Mouse (Mus musculus) kidney, adult 8-10 months (tissue): ENCODE measurements around the gene Crocc2.

Experiments used
- DNase-seq, 2 experiments: peaks; one replicate each; pipeline ENCODE4 v3.0.0; 2022

The Crocc2 gene

GRCm38 (mm10) chr1:93168295-93168775, at the start of gene Crocc2:
TSS of gene Crocc2 (plus strand) at chr1:93168725.
- DNase-seq = no peak

GRCm38 (mm10) chr1:93118816-93119215, 49.7 kb upstream of the Crocc2 start:
- no peak for DNase-seq

- no peak for DNase-seq
Observed at GRCm38 (mm10) chr1:93123179-93123854, 45.2 kb upstream of the Crocc2 start.

- DNase-seq = no peak
Observed at GRCm38 (mm10) chr1:93124066-93124465, 44.5 kb upstream of the Crocc2 start.

GRCm38 (mm10) chr1:93125256-93125655, 43.3 kb upstream of the Crocc2 start:
- DNase-seq = no peak

GRCm38 (mm10) chr1:93128209-93128608, 40.3 kb upstream of the Crocc2 start:
- no peak for DNase-seq

GRCm38 (mm10) chr1:93128710-93129349, 39.7 kb upstream of the Crocc2 start:
- peak; percentile 27 to 50 for DNase-seq

- peak in 1 of 2 experiments; percentile 23 for DNase-seq
Observed at GRCm38 (mm10) chr1:93130242-93130983, 38.1 kb upstream of the Crocc2 start.

GRCm38 (mm10) chr1:93132676-93133075, 35.8 kb upstream of the Crocc2 start:
- DNase-seq = no peak

GRCm38 (mm10) chr1:93135036-93135526, 33.4 kb upstream of the Crocc2 start, which contains the start of gene Agxt:
TSS of gene Agxt (plus strand) at chr1:93135240.
- DNase-seq = no peak

- peak; percentile 71 to 74 for DNase-seq
Observed at GRCm38 (mm10) chr1:93138534-93138933, 30.0 kb upstream of the Crocc2 start.

- no peak for DNase-seq
Observed at GRCm38 (mm10) chr1:93139713-93140112, 28.8 kb upstream of the Crocc2 start.

- no peak for DNase-seq
Observed at GRCm38 (mm10) chr1:93142871-93143270, 25.7 kb upstream of the Crocc2 start.

GRCm38 (mm10) chr1:93144176-93144575, 24.3 kb upstream of the Crocc2 start:
- no peak for DNase-seq

GRCm38 (mm10) chr1:93150907-93151661, 17.4 kb upstream of the Crocc2 start:
- no peak for DNase-seq

- peak; percentile 36 to 67 for DNase-seq
Observed at GRCm38 (mm10) chr1:93157566-93157965, 11.0 kb upstream of the Crocc2 start.

- peak in 1 of 2 experiments; percentile 12 for DNase-seq
Observed at GRCm38 (mm10) chr1:93158916-93159315, 9.6 kb upstream of the Crocc2 start.

- peak in 1 of 2 experiments; percentile 17 for DNase-seq
Observed at GRCm38 (mm10) chr1:93159566-93160500, 8.7 kb upstream of the Crocc2 start.

GRCm38 (mm10) chr1:93160501-93161133, 7.9 kb upstream of the Crocc2 start, which contains the start of gene 2310007B03Rik:
TSS of gene 2310007B03Rik (minus strand) at chr1:93160948.
- peak; percentile 58 to 77 for DNase-seq

- no peak for DNase-seq
Observed at GRCm38 (mm10) chr1:93161350-93161749, 7.2 kb upstream of the Crocc2 start.

GRCm38 (mm10) chr1:93161921-93162320, 6.6 kb upstream of the Crocc2 start:
- DNase-seq = no peak
